Mouse (Mus musculus): ENCODE measurements around the gene Agap3. TPM values are rescaled to one million over a fixed set of nuclear protein-coding genes. Genes with fewer than 3 reads are reported as not detected.
A peak's percentile ranks its signal among the peaks of the same experiment; 100 is the strongest.

Agap3 gene
- total RNA-seq, 2 experiments from 2014 or later, result 80.4 to 80.7 TPM

- DNase-seq (ENCODE audit: low spot score), result no peak
- intact Hi-C loops (cut with DNase I), result no loop called here
Observed at GRCm38 (mm10) chr5:24500851-24501250, 48.9 kb downstream of the Agap3 start.

- intact Hi-C loops (cut with DNase I), result no loop called here
- no peak for DNase-seq (ENCODE audit: low spot score)
Observed at GRCm38 (mm10) chr5:24502786-24503185, 50.8 kb downstream of the Agap3 start.

GRCm38 (mm10) chr5:24505513-24505912, 53.5 kb downstream of the Agap3 start:
- no peak for DNase-seq (ENCODE audit: low spot score)

GRCm38 (mm10) chr5:24508406-24508805, 56.4 kb downstream of the Agap3 start:
- intact Hi-C loops (cut with DNase I), result no loop called here
- DNase-seq (ENCODE audit: low spot score), result no peak

More at GRCm38 (mm10) chr5:24505513-24505912, 53.5 kb downstream of the Agap3 start:
- intact Hi-C loops (cut with DNase I), result no loop called here

GRCm38 (mm10) chr5:24510635-24511034, 58.7 kb downstream of the Agap3 start:
- intact Hi-C loops (cut with DNase I), result loop anchor here (1.0 to 5.0 kb wide), 3 partner anchors 20 to 142 kb away; no protein-coding TSS in a partner anchor

GRCm38 (mm10) chr5:24512271-24512670, 60.3 kb downstream of the Agap3 start:
- intact Hi-C loops (cut with DNase I), result loop anchor here (5.0 kb wide), 1 partner anchor 85 kb away; no protein-coding TSS in a partner anchor
- DNase-seq (ENCODE audit: low spot score), result peak; percentile 24

More at GRCm38 (mm10) chr5:24510635-24511034, 58.7 kb downstream of the Agap3 start:
- no peak for DNase-seq (ENCODE audit: low spot score)

GRCm38 (mm10) chr5:24521366-24521765, 69.4 kb downstream of the Agap3 start:
- no peak for DNase-seq (ENCODE audit: low spot score)
- intact Hi-C loops (cut with DNase I), result no loop called here

- DNase-seq (ENCODE audit: low spot score), result no peak
- intact Hi-C loops (cut with DNase I), result no loop called here
Observed at GRCm38 (mm10) chr5:24523806-24524205, 71.8 kb downstream of the Agap3 start.

- intact Hi-C loops (cut with DNase I), result no loop called here
- DNase-seq (ENCODE audit: low spot score), result no peak
Observed at GRCm38 (mm10) chr5:24524522-24524921, 72.5 kb downstream of the Agap3 start.

- intact Hi-C loops (cut with DNase I), result no loop called here
- no peak for DNase-seq (ENCODE audit: low spot score)
Observed at GRCm38 (mm10) chr5:24525360-24526189, 73.6 kb downstream of the Agap3 start.

GRCm38 (mm10) chr5:24526190-24526888, 74.4 kb downstream of the Agap3 start:
- DNase-seq (ENCODE audit: low spot score), result no peak
- intact Hi-C loops (cut with DNase I), result no loop called here

- no peak for DNase-seq (ENCODE audit: low spot score)
- intact Hi-C loops (cut with DNase I), result no loop called here
Observed at GRCm38 (mm10) chr5:24526889-24527230, 74.9 kb downstream of the Agap3 start, which contains the start of gene Gbx1. Gene Gbx1, minus strand, starts transcription at chr5:24527202.

- no peak for DNase-seq (ENCODE audit: low spot score)
- intact Hi-C loops (cut with DNase I), result no loop called here
Observed at GRCm38 (mm10) chr5:24527780-24528179, 75.8 kb downstream of the Agap3 start.

- DNase-seq (ENCODE audit: low spot score), result peak; percentile 79
- intact Hi-C loops (cut with DNase I), result loop anchor here (1.0 to 5.0 kb wide), 4 partner anchors 20 to 122 kb away; partner anchors contain the start of gene Abcf2
Observed at GRCm38 (mm10) chr5:24530042-24530689, 78.2 kb downstream of the Agap3 start.

- intact Hi-C loops (cut with DNase I), result loop anchor here (5.0 kb wide), 3 partner anchors 44 to 119 kb away; partner anchors contain the start of gene Abcf2
- DNase-seq (ENCODE audit: low spot score), result no peak
Observed at GRCm38 (mm10) chr5:24533391-24533790, 81.4 kb downstream of the Agap3 start.

GRCm38 (mm10) chr5:24534292-24534691, 82.3 kb downstream of the Agap3 start:
- intact Hi-C loops (cut with DNase I), result loop anchor here (5.0 kb wide), 3 partner anchors 43 to 118 kb away; partner anchors contain the start of gene Abcf2
- DNase-seq (ENCODE audit: low spot score), result no peak

GRCm38 (mm10) chr5:24535731-24536130, 83.8 kb downstream of the Agap3 start:
- intact Hi-C loops (cut with DNase I), result no loop called here

GRCm38 (mm10) chr5:24536511-24536910, 84.5 kb downstream of the Agap3 start:
- intact Hi-C loops (cut with DNase I), result no loop called here

More at GRCm38 (mm10) chr5:24535731-24536130, 83.8 kb downstream of the Agap3 start:
- no peak for DNase-seq (ENCODE audit: low spot score)

GRCm38 (mm10) chr5:24537618-24538017, 85.6 kb downstream of the Agap3 start:
- no peak for DNase-seq (ENCODE audit: low spot score)
- intact Hi-C loops (cut with DNase I), result no loop called here

More at GRCm38 (mm10) chr5:24536511-24536910, 84.5 kb downstream of the Agap3 start:
- no peak for DNase-seq (ENCODE audit: low spot score)
